Mouse (Mus musculus): ENCODE measurements around the gene Tas2r102.
A peak's percentile ranks its signal among the peaks of the same experiment; 100 is the strongest.

The Tas2r102 gene

DNA sequence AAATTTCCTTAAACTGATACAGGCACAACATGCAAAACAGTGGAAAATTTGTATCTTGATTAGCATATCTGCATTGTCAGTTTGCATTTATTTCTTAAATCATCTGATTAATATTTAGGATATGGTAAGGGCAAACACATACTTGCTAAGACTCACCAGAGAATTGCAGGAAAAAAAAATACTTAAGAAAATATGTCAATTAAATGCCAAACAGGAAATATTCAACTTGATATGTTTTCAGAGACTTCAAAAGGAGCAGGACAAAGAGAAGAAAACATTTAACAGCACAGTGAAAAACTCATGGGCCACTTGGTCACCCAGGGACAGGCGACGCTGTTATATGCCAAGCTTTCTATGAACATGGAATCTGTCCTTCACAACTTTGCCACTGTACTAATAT lies at the start of gene Tas2r102:
Gene Tas2r102, plus strand, starts transcription at position 301 of the 400 bp plus-strand sequence.
- no peak for DNase-seq (ENCODE audit: low spot score)

- no peak for DNase-seq (ENCODE audit: low spot score)
Observed at GRCm38 (mm10) chr6:132737935-132738334, 24.0 kb upstream of the Tas2r102 start, which contains the start of gene Tas2r115. TSS of gene Tas2r115 (minus strand) at chr6:132738035.

- no peak for DNase-seq (ENCODE audit: low spot score)
Observed at GRCm38 (mm10) chr6:132750206-132750605, 11.7 kb upstream of the Tas2r102 start.

- DNase-seq (ENCODE audit: low spot score) = no peak
Observed at GRCm38 (mm10) chr6:132754430-132754829, 7.5 kb upstream of the Tas2r102 start, which contains the start of gene Tas2r124. TSS of gene Tas2r124 (plus strand) at chr6:132754730.

DNA sequence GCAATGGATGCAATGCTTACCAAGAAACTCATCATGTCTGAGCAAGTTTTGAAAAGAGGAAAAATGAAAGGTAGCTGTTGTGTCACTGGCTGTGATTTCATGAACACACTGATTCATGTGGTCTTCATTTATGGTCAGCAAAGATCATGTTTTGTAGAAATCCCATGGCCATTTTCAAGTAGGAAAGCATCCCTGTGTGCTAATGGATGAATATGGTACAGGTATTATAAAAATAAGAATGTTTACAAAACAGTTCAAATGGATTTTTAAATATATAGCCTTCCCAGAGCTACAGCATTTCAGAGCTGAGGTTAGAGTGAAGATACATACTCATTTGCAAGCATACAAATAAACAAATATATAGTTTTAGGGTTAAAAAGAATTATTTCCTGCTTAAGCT lies 16.1 kb downstream of the Tas2r102 start, which contains the start of gene Tas2r136:
Gene Tas2r136, minus strand, starts transcription at position 101 of the 400 bp plus-strand sequence.
- no peak for DNase-seq (ENCODE audit: low spot score)

DNA sequence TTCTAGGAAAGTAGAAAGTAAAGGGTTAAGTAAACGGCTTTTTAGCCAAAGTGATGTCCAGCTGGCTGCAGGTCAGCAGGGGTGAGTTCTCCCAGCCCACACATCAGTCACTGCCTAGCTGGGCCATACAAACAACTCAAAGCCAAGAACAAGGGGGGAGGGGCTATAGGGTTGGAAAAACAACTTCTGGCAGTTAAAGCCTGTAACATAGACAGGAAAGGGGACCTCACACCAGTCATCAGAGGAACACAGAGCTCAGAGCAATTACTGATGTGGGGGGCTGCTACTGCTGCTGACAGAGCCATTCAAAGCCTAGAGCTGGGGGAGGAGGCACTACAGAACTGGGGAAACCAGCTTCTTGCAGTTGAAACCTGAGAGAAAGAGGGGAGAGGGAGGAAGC lies 33.5 kb downstream of the Tas2r102 start:
- DNase-seq (ENCODE audit: low spot score) = peak; percentile 82

GRCm38 (mm10) chr6:132802518-132802917 lies 40.6 kb downstream of the Tas2r102 start, which contains the start of gene Tas2r117:
TSS of gene Tas2r117 (plus strand) at chr6:132802818.
- DNase-seq (ENCODE audit: low spot score) = no peak
